Mouse (Mus musculus) C2C12 (cell line): Measurements from ENCODE around the gene Rbpj.

Experiments
- CEBPB ChIP-seq: IDR thresholded peaks from one replicate; pipeline ENCODE4 v1.6.1; 2011; ENCODE audit warnings: low read depth, mild to moderate bottlenecking, control low read depth, moderate library complexity
- CTCF ChIP-seq: IDR thresholded peaks from one replicate; pipeline ENCODE4 v1.5.1; 2011; ENCODE audit not compliant: control insufficient read depth, insufficient read depth, insufficient read length
- MAX ChIP-seq: IDR thresholded peaks from one replicate; pipeline ENCODE4 v1.6.1; 2011; ENCODE audit warnings: mild to moderate bottlenecking, control low read depth
- MYOG ChIP-seq: IDR thresholded peaks from one replicate; pipeline ENCODE4 v1.6.1; 2011; ENCODE audit not compliant: control insufficient read depth, insufficient read length; ENCODE audit errors: extremely low read depth

- no peak for TF ChIP-seq MYOG
- no peak for TF ChIP-seq CEBPB
- no peak for TF ChIP-seq CTCF
- TF ChIP-seq MAX, result no peak
Measured at GRCm38 (mm10) chr5:53590875-53591682, 125.1 kb downstream of the Rbpj start.
